Mouse (Mus musculus): ENCODE measurements around the gene Gm6899.

DNA sequence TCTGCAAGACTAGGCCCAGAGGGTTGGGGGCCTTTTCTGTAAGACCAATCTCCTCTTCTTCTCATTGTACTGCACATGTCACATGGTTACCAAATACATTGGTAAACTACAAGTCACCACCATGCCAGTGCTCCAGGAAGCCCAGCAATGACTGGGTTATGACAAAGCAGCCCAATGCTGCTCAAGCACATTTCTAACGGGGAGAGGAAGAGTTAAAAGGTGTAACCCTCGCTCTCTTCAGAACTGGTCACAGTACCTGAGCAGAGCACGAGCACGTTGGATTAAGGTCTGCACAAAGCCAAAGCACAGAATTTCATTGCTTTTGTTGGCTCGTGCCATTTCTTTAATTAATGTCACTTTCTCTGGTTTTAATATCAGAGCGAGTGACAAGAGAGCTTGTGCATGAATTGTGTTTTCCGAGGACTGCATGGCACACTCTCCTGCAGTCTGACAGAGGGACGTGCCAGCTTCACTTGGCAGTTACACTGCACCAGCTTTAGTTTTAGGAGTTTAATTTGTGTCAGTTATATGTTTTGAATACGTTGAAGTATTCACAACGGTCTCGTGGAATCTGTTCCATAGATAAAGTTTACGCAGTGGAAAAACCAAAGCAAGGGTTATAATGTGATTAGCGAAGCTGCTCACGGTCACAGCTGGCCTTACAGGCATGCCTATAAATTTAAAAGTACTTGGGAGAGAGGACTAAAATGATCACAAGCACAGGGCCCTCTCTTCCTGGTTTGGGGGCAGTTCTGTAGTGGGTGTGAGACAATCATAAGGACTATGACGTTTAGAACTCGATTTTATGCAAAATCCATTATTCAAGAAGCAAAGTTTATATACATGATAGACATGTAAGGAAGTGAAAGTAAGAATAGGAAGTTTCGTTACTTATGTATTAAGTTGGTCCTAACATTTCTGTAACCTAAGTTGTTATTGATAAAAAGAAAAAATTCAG is 7.4 kb upstream of the Gm6899 start:
- TF ChIP-seq CTCF (IDR thresholded peaks at IDR 0.05; ENCODE audit: control insufficient read depth, insufficient read depth, low read length) = no peak
- TF ChIP-seq POLR2A (IDR thresholded peaks at IDR 0.05; ENCODE audit: borderline replicate concordance, control insufficient read depth, low read depth, low read length) = no peak

All from bone marrow, adult 2 months (tissue).